Mouse (Mus musculus) megakaryocyte, embryonic 14.5 days (primary cell): ENCODE results near the gene Uggt1.

Experiments used
- FLI1 ChIP-seq: IDR thresholded peaks from 2 replicates; pipeline ENCODE4 v1.6.1; 2012; ENCODE audit warnings: low read length, inconsistent platforms, mixed read lengths
- GATA1 ChIP-seq: IDR thresholded peaks from 3 replicates; pipeline ENCODE4 v1.6.1; 2012; ENCODE audit warnings: mixed read lengths, low read length, inconsistent platforms, borderline replicate concordance

DNA sequence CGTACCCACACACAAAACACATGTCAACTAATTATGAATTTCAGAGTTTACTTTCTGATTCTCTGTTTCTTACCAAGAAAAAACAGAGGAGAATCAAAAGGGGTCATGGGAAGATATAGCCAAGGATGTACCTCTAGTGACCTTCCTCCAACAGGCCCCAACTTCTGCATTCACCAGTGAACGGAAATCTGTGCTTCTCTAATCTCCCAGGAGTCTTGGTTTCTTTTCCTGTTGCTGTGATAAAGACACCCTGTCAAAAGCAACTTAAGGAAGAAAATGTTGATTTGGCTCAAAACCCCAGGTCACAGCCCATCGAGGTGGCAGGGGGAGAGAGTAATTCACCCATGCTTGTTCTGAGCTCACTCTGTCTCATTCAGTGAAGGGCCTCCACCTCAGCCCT, 110.9 kb downstream of the Uggt1 start:
- no peak for TF ChIP-seq GATA1
- TF ChIP-seq FLI1, result no peak
